Mouse (Mus musculus) heart, postnatal 36 days (tissue): ENCODE measurements at regions not wholly inside any gene's neighbourhood (a gene's known extent, or its start where the extent isn't known, plus 50 kb on each side); places are given as distances from the start of the nearest gene placed in this dataset.

ENCODE experiments used
- DNase-seq, 2 experiments: peaks; one replicate each; pipeline ENCODE4 v3.0.0; 2021 to 2022
- intact Hi-C: fragments of 180-260 bp; cut with DNase I; formaldehyde crosslinking; loops from one replicate; pipeline ENCODE4 v1.15.1; 2025

DNA sequence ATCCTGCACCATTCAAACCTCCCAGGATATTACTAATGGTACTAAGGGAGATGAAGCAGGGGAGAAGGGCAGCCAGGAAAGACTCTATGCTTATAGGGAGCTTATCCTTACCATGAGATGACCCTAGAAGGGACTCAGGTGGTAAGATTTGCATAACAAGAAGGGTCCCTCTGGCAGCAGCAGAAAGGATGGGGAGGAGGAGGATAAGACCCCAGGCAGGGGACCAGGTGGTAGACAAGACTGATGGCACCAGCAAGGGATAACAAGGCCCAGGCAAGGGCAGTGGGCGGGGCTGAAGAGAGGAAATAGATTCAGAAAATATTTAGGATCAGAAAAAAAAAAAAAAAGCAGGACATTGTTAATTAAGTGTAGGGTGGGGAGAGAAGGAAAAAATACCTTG, 245.7 kb upstream of the Rsrc1 start:
- intact Hi-C loops: no loop called here
- no peak for DNase-seq

DNA sequence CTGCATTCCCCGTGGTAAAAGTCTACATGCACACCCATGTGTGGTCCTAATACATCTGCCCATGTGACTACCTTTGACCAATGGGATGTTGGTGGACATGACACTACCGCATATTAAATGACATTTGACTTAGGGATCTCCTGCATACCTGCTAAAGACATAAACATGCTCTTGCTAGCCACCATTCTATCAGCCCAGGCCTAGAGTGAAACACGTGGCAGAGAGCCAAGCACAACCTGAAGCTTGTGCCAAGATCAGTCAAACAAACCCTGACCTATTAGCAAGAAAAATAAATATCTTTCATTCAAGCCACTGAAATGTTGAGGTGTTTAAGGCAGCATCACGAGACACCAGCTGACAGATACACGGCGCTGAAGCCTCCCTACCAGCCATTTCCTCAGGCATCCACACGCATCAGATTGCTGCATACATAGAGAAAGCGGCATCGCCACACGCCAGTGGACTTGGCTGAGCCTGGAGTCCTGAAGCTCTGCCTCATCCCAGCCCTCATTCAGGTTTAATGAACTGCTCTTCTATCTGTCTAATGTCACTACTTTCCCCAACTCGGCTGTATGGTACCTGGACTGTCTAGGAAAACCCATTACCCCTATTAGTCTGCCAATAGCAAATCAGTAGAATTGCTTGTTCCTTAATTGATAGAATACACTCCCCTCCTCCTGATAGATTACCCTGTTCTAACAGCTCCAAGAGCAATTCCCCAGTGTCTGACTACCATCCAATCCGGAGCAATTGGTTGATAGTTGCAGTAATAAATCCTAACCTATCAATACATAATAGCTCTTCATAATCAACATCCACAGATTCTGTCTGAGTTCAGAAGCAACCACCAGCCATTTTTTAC, 242.8 kb upstream of the Rsrc1 start:
- DNase-seq: no peak
- intact Hi-C loops: no loop called here

DNA sequence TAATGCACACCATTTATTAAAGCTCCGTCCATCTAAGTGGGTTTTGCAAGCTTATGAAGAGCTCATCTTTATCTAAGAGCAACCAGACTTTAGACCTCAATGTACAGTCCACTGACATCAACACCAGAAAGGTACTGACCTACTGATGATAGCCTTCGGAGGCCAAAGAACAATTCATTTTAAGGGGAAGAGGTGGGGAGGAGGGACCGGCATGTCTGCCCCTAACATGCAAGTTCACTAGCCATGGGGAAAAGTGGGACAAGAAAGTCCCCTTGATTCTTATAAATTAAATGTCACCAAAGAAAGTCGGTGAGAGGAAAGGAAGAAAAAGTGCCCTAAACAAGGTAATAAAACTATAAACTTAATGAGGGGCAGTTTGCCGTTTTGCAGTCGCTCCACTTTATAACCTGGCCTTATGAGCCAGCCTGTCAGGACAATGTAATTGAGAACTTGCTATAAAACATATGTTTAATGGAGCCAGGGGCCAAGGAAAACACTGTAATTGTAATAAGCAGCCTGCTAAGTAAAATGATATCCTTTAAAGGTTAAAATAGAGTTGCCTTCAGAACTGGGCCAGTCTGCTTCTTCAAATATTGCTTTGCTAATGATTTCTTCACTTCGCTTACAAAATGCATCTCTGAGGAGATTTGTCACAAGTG, 241.7 kb upstream of the Rsrc1 start:
- intact Hi-C loops: no loop called here
- no peak for DNase-seq

DNA sequence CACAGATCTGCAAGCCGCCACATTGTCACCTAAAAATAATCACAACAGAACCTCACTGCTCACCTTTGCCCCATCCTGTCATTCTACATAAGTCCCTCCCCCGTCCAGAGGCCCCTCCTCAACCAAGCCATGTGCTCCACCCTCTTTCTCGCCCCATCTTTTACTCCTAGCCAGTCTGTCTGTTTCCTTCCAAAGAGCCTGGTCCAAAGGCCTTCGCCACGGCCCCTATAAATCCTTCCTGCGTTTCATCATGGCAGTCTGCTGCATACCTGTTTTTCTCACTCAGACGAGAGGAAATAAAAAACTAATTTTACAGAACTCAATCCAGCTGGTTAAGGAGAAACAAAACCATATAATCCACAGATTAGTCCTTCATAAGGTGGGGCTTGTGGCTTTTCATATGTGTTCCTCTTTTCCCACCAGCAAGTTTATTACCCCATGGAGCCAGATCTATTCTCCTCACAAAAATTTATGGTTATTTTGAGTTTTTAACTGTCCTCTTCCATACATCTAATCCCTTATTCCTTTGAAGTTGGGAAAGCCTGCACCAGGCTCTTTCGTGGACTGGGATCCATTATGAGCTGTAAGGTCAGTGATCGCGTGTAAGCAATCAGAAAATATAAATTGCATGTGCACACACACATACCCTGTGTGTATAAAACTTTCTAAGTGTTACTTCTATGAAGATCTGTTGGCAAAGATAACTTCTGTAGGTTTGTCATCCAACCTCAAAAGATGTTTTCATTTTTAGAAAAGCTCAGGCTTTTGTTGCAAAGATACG, 236.9 kb upstream of the Rsrc1 start:
- intact Hi-C loops: no loop called here
- DNase-seq: no peak

DNA sequence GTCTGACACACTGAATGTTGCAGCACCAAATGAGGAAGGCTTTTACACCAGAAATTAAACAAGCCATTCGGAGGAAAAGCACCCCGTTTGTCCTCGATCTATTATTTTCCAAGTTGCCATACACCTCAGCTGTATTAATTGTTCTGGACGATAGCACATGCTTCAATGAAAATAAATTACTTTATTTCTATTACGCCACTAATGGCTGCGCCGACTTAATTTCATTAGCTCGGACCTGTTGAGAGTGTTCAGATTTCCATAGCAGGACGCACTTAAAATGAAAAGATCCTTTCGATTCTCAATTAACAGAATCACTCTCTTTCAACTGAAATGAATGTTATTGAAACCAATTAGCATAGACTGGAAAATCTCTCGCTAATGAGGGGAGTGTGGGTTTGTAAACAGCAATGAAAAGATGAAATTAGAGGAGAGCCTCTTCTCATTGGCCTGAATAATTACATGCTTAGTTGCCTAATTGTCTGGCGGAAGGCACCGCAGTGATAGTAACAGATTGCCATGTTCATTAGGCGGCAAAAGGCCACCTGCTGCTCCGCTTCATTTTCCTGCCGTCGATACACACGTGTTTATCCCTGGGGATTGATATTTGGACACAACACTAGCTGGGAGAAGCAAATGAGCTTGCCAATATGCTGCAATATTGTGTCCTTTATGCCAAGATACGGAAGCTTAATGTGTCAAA, 234.7 kb upstream of the Rsrc1 start:
- intact Hi-C loops: no loop called here
- no peak for DNase-seq

DNA sequence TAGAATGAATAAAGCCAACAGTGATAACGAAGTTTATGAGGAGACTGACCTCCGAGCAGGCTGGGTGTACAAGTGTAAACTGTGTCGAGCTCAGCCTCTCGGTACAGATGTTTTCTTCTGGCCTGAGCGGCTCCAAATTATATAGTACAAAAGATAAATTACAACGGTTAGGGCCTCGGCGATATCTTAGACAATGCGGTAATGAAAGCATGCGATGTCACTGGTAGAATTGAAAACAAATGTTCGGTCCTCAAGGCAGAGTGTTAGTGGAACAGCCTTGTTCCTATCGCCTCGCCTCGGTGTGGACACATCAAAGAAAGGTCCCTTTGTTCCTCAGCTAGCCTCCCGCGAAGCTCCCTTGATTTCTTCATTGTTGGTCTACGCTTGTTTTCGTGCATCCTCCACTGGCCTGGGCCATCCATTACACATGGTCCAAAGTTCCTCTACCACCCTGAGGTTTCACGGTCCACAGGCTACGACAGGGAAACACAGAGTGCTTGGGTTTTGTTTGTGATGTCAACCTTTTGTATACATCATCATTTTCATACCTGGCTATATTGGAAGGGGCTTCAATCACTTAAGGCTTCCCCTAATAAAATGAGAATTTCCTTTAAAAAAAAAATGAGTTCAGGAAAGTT, 234.0 kb upstream of the Rsrc1 start:
- intact Hi-C loops: no loop called here
- no peak for DNase-seq

DNA sequence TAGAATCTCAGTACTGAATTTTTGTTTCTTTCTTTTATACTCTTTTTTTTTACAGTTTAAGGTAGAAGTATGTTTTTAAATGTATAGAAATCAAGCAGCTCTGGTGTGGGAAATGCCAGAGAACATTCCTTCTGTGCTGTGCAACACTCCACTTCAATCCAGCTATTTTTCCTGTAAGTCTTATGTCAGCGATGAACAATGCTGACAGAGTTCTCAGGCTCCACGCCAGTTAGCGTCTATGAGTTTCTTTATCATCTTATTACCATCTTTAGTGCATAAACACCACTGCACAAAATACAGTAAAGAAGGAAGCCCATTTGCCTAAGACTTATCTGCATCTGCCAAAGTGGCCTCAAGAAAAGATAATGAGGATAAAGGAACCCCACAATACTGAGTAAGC, 223.0 kb upstream of the Rsrc1 start:
- DNase-seq: no peak
- intact Hi-C loops: no loop called here

DNA sequence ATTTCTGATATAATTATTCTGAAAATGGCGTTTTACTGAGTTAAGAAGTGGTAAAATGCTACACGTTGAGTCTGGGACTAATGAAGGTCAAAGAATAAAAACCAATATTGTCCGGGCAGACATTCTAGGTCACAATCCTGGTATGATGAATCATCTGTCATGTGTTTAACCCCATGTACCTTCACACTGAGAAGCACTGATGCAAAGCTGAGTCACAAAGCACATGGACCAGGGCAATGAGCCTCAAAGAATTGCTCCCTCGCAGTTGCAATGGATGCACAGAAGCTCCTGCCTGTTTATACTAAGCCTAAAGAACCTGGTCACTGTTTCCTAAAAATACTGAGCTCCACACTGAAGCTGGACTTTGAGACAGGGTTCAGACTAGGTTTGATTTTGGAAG, 221.3 kb upstream of the Rsrc1 start:
- DNase-seq: no peak
- intact Hi-C loops: no loop called here

DNA sequence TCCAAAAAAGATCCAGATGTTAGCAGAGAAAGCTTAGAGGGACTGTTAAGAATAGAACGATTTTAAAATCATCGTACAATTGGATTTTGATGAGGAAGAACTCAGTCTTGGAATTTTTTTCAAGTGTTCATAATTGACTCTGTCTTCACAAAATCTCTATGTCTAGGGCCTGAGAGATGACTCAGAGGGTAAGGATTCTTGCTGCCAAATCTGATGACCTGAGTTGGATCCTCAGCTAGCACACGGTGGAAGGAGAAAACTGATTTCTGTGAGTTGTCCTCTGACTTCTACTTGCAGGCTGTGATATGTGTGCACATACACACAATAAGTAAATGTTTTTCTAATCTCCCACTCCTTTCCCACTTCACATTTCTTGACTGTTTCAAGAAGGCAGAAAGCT, 218.7 kb upstream of the Rsrc1 start:
- no peak for DNase-seq
- intact Hi-C loops: no loop called here

DNA sequence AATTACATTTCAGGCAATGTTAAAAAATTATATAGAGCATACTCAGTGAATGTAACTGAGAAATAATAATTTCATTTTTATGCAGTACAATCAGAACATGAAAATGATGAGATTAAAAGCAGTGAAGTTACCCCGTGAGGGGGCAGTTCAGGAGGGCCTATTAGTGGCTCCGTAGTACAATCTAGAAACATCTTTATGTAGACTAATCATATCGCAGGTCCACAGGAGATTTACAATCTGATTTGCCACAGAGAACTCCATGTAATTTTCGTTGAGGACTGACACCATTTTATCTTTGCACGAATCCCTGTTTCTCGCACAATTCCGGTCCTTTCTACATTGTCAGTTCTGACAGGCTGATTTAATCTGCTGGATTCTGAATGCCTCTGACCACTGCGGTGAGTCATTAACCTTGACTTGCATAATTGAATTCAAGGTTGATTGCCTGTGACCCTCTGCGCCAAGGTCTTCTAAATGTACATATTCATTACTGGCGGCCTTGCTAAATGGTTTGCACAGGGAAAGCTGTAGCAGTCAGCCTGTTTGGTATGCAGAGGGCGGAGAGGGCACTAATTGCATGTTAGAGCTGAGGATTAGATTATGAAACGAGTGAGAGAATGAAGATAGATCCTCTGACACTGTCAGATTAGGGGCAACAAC, 183.7 kb upstream of the Rsrc1 start:
- intact Hi-C loops: no loop called here

DNA sequence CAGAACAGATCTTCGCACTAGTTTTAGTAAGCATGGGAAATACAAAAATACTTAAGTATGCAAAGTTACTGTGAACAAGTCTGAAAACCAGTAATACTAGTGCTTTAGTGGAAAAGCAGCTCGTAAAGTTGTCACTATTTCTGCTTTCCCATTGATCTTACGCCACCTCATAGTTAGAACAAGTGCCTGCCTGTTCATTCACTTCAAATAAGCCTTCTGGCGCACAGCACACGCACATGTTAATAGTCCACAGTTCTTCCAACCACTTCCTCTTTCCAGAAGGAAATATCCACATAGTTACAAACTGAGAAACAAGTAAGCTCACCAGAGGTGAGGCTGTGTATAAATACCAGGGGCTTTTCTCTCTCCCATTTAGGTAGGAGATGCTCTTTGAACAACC, 182.9 kb upstream of the Rsrc1 start:
- no peak for DNase-seq
- intact Hi-C loops: no loop called here

More for the DNA sequence above, 183.7 kb upstream of the Rsrc1 start:
- DNase-seq: no peak

DNA sequence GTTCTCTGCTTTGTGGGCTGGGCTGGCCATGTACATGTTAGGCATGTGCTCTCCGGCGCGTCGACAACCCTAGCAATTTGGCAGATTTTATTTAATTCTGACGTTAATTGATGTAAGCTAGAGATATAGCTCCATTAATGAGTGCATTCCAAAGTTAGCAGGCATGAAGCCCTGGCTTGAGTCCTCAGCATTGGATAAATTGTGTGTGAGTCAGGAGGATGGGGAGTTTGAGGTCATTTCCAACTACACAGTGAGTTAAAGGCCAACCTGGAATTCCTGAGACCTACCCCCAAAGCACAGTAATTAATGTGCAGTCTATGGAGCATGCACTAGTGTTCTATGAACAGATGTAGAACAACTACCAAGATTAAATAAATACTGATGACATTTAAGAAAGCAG, 178.7 kb upstream of the Rsrc1 start:
- intact Hi-C loops: no loop called here
- no peak for DNase-seq

DNA sequence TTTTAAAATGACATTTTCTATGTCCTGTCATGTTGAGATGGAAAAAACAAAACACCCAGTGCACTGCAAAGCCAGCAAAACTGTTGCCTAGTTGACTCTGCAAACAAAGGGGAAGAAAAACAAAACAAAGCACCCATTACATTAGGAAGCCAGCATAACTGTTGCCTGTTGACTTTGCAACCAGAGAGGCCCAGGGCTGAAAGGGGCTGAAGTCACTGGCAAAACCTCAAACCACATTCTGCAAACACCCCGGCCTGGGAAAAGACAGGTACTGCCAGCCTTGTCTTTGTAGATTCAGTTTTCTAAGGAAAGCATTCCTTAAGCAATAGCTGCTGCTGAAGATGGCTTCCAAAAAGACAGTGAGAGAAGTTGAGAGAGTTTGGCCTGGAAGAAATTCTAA, 175.0 kb upstream of the Rsrc1 start:
- DNase-seq: no peak
- intact Hi-C loops: no loop called here

DNA sequence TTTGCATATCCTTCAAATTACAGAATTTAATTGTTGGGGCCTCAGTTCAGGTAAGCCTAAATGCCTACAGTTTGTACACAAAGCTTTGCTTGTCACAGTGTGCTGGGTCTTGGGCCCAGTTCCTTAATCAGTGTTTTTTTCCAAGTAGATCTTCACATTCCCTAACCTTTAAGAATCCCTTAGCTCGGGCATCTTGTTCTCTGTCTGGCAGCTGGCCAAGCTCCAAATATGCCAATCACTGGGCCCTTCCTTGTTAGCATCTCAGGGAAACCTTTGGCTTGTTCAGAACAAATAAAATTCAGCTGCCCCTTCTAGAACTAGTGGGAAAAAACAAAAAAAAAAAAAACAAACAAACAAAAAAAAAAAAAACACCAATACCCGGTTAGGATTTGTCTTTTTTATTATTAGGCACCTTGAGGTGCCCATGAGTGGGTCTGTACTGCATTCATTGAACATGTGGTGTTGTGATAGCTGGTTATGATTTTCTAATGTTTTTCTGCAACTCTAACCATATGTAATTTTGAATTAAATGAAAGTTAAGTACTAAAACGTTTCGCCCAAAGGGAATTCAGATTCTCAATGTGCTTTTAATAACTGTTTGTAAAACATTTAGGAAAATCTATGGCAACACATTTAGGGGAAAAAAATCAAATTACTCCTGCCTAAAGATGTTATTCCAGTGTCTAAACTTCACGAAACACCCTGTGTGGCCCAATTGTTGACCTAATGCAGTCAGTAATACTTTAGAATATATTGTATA, 168.3 kb upstream of the Rsrc1 start:
- no peak for DNase-seq
- intact Hi-C loops: no loop called here

DNA sequence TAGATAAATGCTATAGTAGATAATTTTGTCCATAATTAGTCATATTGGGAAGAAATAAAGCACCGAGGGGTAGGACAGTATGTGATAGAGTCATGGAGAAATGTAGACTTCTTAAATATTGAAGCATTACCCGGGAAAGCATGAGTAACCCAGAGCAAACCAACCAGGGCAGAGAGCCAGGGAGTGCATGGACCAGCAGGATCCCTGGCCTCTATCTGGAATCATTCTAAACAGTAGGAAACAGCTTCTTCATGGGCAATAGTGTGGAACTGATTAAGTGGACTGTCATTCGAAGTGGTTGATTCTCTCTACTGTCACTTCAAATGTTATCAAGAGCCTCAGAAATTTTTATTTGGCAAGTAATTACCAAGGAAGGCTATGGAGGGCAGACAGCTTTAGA, 155.4 kb upstream of the Rsrc1 start:
- intact Hi-C loops: no loop called here
- DNase-seq: no peak
